Mouse (Mus musculus): Measurements from ENCODE around the gene Hist1h2bn.
A peak's percentile ranks its signal among the peaks of the same experiment; 100 is the strongest.
"Not testable (repeated sequence)": the region's sequence is repeated elsewhere in the genome, so short reads cannot be mapped to it uniquely, and the experiment has no call there.

Hist1h2bn gene

GRCm38 (mm10) chr13:21782361-21783254, 28.7 kb downstream of the Hist1h2bn start:
- DNase-seq = peak; percentile 65

DNA sequence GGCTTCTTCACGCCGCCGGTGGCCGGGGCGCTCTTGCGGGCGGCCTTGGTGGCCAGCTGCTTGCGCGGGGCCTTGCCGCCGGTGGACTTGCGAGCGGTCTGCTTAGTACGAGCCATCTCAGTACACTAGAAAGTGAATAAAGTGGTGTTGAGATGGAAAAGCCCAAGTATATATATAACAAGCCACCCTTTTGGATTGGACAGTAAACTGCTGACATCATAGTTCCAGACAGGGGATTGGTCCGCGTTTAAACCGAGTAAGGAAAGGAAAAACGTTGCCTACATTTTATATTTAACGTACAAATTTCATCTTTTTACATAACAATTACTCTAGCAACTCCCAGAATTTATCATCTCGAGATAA, 29.3 kb downstream of the Hist1h2bn start, which contains the start of gene Hist1h3i:
Gene Hist1h3i, minus strand, starts transcription at position 116 of the 363 bp plus-strand sequence.
- DNase-seq = peak; percentile 95

- DNase-seq = peak; percentile 80
Observed at GRCm38 (mm10) chr13:21783734-21784161, 29.8 kb downstream of the Hist1h2bn start.

GRCm38 (mm10) chr13:21784311-21784710, 30.4 kb downstream of the Hist1h2bn start:
- DNase-seq = no peak

DNA sequence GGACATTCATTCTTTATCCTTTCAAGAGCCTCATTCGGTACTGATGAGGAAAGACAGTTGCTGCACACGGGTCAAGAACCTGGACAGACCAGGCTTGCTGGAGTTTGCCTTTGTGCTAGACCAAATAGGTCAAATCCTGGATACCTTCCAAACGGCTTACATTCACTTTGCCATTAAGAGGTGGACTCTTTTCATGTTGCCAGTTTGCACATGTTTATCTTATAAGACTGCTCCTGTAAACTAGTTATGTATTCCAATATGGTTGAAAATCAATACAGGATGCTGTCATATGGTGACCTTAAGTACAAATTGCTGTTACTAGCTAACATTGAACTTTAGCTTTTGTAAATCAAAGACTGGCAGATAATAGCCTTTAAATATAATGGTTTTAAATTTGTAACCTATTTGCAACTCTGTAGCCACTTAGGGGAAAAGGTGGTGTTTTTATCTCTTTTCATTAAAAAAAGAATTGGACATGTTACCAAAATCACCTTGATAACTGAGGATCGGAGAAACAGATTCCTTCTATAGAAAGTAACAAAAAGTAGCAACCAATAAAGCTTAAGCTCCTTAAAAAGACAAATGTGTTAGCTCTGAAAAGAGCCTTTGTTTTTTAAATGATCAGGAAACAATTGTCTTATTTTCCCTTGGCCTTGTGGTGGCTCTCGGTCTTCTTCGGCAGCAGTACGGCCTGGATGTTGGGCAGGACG, 32.4 kb downstream of the Hist1h2bn start:
- DNase-seq = peak; percentile 53

DNA sequence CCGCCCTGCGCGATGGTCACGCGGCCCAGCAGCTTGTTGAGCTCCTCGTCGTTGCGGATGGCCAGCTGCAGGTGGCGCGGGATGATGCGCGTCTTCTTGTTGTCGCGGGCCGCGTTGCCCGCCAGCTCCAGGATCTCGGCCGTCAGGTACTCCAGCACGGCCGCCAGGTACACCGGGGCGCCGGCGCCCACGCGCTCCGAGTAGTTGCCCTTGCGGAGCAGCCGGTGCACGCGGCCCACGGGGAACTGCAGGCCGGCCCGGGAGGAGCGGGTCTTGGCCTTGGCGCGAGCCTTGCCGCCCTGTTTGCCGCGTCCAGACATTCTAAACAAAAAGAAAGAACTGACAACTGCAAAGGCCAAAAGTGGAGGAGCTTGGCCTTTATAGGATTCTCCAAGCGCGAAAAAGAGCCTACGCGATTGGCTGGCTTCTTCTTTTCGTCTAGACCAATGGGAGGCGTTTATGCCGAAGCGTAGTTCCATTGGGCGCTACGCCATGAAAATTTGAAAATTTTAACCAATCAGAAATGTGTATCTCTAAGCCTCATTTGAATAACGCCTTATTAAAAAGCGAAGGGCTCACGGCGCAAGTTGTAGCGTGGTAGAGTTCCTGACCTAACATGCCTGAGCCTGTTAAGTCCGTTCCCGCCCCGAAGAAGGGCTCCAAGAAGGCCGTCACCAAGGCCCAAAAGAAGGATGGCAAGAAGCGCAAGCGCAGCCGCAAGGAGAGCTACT, 33.1 kb downstream of the Hist1h2bn start, which contains the start of the genes Hist1h2an and Hist1h2bp:
Gene Hist1h2an, minus strand, starts transcription at position 320 of the 731 bp plus-strand sequence.
Gene Hist1h2bp, plus strand, starts transcription at position 563 of the 731 bp plus-strand sequence.
- peak; percentile 99 for DNase-seq

- DNase-seq = peak; percentile 30
Observed at GRCm38 (mm10) chr13:21787760-21788593, 34.1 kb downstream of the Hist1h2bn start.

GRCm38 (mm10) chr13:21789925-21790324, 36.0 kb downstream of the Hist1h2bn start:
- no peak for DNase-seq

- DNase-seq = no peak
Observed at GRCm38 (mm10) chr13:21790601-21791283, 36.8 kb downstream of the Hist1h2bn start.

- no peak for DNase-seq
Observed at GRCm38 (mm10) chr13:21795584-21795983, 41.7 kb downstream of the Hist1h2bn start.

- DNase-seq = not testable (repeated sequence)
Observed at GRCm38 (mm10) chr13:21797163-21797562, 43.2 kb downstream of the Hist1h2bn start.

DNA sequence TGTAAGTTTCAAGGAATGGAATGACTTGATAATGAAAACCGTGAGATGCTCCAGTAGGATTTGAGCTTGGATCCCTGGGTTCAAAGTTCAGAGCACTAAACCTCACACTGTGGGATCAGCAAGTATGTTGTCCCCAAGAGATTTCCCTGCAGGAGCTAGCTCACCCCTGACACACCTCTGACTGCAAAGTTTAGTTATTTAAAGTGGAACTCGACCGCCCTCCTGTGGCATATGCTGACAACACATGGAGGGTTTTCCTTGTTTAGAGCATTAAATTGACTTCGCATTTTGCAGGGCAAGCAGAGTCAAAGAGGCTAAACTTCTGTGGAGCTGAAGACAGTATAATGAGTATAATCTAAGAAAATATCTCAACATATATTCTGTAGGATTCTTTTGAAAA, 49.1 kb downstream of the Hist1h2bn start:
- not testable (repeated sequence) for DNase-seq
